Mouse (Mus musculus) ES-Bruce4 (cell line): Measurements from ENCODE around the gene Six6. TPM values are rescaled to one million over a fixed set of nuclear protein-coding genes. Genes with fewer than 3 reads are reported as not detected.
A peak's percentile ranks its signal among the peaks of the same experiment; 100 is the strongest.

Source experiments
- H3K27ac ChIP-seq: 2 replicates; pipeline ENCODE4 v1.5.1; 2012; ENCODE audit warnings: low read length, inconsistent platforms; ENCODE audit not compliant: insufficient read depth
- H3K27me3 ChIP-seq: 2 replicates; pipeline ENCODE4 v1.6.1; 2012; ENCODE audit warnings: mild to moderate bottlenecking, low read length, inconsistent platforms; ENCODE audit not compliant: control insufficient read depth, poor library complexity, insufficient read depth, severe bottlenecking
- H3K36me3 ChIP-seq: 2 replicates; pipeline ENCODE4 v1.6.1; 2012; ENCODE audit warnings: inconsistent platforms, mild to moderate bottlenecking, low read length, moderate library complexity; ENCODE audit not compliant: control insufficient read depth, poor library complexity, insufficient read depth, severe bottlenecking
- H3K4me1 ChIP-seq: one replicate; pipeline ENCODE4 v1.8.1; 2011; ENCODE audit warnings: low read length; ENCODE audit not compliant: control insufficient read depth, insufficient read depth
- H3K4me3 ChIP-seq: 2 replicates; pipeline ENCODE4 v1.5.1; 2011; ENCODE audit warnings: low read depth, mild to moderate bottlenecking, low read length
- H3K9ac ChIP-seq: 2 replicates; pipeline ENCODE4 v1.6.1; 2012; ENCODE audit warnings: low read depth, mild to moderate bottlenecking, inconsistent platforms; ENCODE audit not compliant: poor library complexity, severe bottlenecking
- H3K9me3 ChIP-seq: replicated peaks from 2 replicates; pipeline ENCODE4 v1.6.1; 2012; ENCODE audit warnings: mild to moderate bottlenecking, low read length, inconsistent platforms; ENCODE audit not compliant: control insufficient read depth, poor library complexity, insufficient read depth, severe bottlenecking
- CTCF ChIP-seq: IDR thresholded peaks from one replicate; pipeline ENCODE4 v1.8.1; 2011; ENCODE audit warnings: low read depth, low read length
- EP300 ChIP-seq: IDR thresholded peaks from 2 replicates; pipeline ENCODE4 v1.6.1; 2011; ENCODE audit warnings: low read depth, low read length; ENCODE audit not compliant: insufficient read depth
- POLR2A ChIP-seq: IDR thresholded peaks from one replicate; pipeline ENCODE4 v1.8.1; 2011; ENCODE audit warnings: low read length; ENCODE audit not compliant: insufficient read depth
- polyA plus RNA-seq: library from polyadenylated mRNA; stranded (reverse); fragments of >200 nt; gene quantifications from 2 replicates; pipeline ENCODE4 v1.2.4, GENCODE M21; 2011; ENCODE audit warnings: low read depth; ENCODE audit not compliant: missing spikeins, insufficient read depth, insufficient read length

Six6 gene
- polyA plus RNA-seq, 1 experiment, result not detected

DNA sequence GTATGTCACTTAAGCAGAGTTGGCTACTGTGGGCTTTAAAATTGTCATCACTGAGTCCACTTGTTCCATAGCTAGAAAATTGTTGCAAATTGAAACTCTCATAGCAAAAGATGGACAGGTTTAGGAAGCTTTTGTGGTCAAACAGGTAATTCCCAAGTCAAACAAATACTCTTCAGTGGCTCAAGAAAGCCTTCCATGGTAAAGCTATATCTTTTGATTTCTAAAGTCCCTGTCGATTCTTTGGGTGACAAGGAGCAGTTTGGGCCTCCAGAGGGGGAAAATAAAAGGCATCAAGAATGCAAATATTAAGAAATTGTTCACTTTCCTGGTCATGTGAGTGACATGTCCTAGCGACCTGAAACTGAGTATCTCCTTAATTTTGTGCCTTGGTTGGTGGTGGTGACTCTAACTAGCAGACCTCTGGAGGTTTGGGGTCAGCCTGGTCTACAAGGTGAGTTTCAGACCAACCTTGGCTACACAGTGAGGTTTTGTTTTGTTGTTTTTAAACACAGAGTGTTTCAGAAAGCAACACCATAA is 4.0 kb downstream of the Six6 start:
- Histone ChIP-seq H3K4me1 (no peaks in the 10 kb centered on the region), H3K36me3 (no peaks in the 10 kb centered on the region), H3K27ac (no peak overlapping the region), H3K9ac (no peak overlapping the region), H3K9me3 (no peaks in the 10 kb centered on the region), H3K4me3 (no peak overlapping the region), H3K27me3 (peaks cover 35% of the 10 kb centered on the region)
- TF ChIP-seq EP300 (no peak), CTCF (no peak), POLR2A (no peak)

- no peaks in the 10 kb centered on the region for H3K4me1 ChIP-seq
- no peak overlapping the region for H3K27ac ChIP-seq
- no peaks in the 10 kb centered on the region for H3K36me3 ChIP-seq
- no peaks in the 10 kb centered on the region for H3K9me3 ChIP-seq
- peak overlapping the region; percentile 68 for H3K4me3 ChIP-seq
- no peak for TF ChIP-seq EP300
- TF ChIP-seq CTCF, result no peak
- TF ChIP-seq POLR2A, result no peak
- H3K27me3 ChIP-seq, result peaks cover 35% of the 10 kb centered on the region
- H3K9ac ChIP-seq, result peak overlapping the region; percentile 50
These were observed 4.9 kb downstream of the Six6 start for GRCm38 (mm10) chr12:72944411-72945225.

DNA sequence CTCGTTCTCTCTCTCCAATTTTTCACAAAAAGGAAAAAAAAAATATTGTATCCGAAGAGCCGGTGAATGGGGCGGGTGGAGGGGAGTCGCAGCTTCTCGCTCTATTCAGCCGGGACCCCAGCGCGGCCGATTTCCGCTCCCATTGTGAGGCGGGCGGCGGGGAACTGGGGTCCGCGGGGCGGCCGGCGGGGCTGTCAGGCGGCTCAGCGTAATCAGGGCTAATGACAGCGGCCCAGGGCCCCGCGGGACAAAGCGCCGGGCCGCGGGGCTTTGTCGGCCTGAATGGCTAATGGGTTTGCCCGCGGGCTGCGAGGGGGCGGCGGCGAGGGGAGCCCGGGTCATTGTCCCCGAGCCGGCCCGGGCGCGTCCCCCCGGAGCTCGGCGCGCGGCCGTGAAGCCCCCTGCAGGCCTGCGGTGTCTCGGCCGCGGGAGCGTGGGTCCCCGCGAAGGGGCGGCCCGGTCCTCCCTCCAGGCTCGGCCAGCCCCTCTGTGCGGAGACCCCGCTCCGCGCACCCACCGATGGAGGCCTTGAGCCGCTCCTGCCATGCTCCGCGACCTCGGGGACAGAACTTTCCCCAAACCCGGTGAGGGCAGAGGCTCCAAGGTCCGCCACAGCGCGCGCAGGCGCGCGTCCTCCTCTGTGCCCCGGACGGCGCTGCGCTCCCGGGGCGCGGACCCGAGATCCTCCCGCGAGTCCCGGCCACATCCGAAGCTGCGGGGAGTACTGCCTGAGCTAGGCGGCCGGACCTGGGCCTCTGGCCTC is 5.8 kb downstream of the Six6 start:
- no peaks in the 10 kb centered on the region for H3K4me1 ChIP-seq
- TF ChIP-seq CTCF (no peak), EP300 (no peak), POLR2A (no peak)
- H3K27me3 ChIP-seq, result peaks cover 33% of the 10 kb centered on the region
- peak overlapping the region; percentile 50 for H3K9ac ChIP-seq
- H3K27ac ChIP-seq, result no peak overlapping the region
- H3K36me3 ChIP-seq, result no peaks in the 10 kb centered on the region
- no peaks in the 10 kb centered on the region for H3K9me3 ChIP-seq
- H3K4me3 ChIP-seq, result peak overlapping the region; percentile 68

- H3K27me3 ChIP-seq, result peaks cover 27% of the 10 kb centered on the region
- TF ChIP-seq POLR2A, result no peak
- TF ChIP-seq EP300, result no peak
- no peak for TF ChIP-seq CTCF
- peak overlapping the region; percentile 50 for H3K9ac ChIP-seq
- peak overlapping the region; percentile 68 for H3K4me3 ChIP-seq
- H3K9me3 ChIP-seq, result no peaks in the 10 kb centered on the region
- H3K4me1 ChIP-seq, result no peaks in the 10 kb centered on the region
- H3K36me3 ChIP-seq, result no peaks in the 10 kb centered on the region
- H3K27ac ChIP-seq, result no peak overlapping the region
These were observed 6.3 kb downstream of the Six6 start for GRCm38 (mm10) chr12:72946064-72946395.

GRCm38 (mm10) chr12:72946805-72947204 is 7.1 kb downstream of the Six6 start:
- H3K36me3 ChIP-seq, result no peaks in the 10 kb centered on the region
- H3K27me3 ChIP-seq, result peaks cover 20% of the 10 kb centered on the region
- no peak overlapping the region for H3K9ac ChIP-seq
- H3K27ac ChIP-seq, result no peak overlapping the region
- H3K4me1 ChIP-seq, result no peaks in the 10 kb centered on the region
- H3K4me3 ChIP-seq, result no peak overlapping the region
- TF ChIP-seq EP300, result no peak
- no peak for TF ChIP-seq POLR2A
- no peaks in the 10 kb centered on the region for H3K9me3 ChIP-seq

GRCm38 (mm10) chr12:72947335-72947734 is 7.6 kb downstream of the Six6 start:
- H3K9ac ChIP-seq, result no peak overlapping the region
- no peak overlapping the region for H3K27ac ChIP-seq
- H3K4me1 ChIP-seq, result no peaks in the 10 kb centered on the region
- TF ChIP-seq EP300, result no peak
- TF ChIP-seq POLR2A, result no peak
- TF ChIP-seq CTCF, result no peak
- H3K4me3 ChIP-seq, result no peak overlapping the region
- no peaks in the 10 kb centered on the region for H3K9me3 ChIP-seq
- peaks cover 16% of the 10 kb centered on the region for H3K27me3 ChIP-seq
- no peaks in the 10 kb centered on the region for H3K36me3 ChIP-seq
